Mouse (Mus musculus): ENCODE measurements around the gene Ddx42. TPM values are rescaled to one million over a fixed set of nuclear protein-coding genes. Genes with fewer than 3 reads are reported as not detected.

Gene Ddx42
- polyA plus RNA-seq (2016; fragmentation: Nextera tagmentation; extraction: Ambion mirVana), result 113 and 120 TPM in 2 replicates

DNA sequence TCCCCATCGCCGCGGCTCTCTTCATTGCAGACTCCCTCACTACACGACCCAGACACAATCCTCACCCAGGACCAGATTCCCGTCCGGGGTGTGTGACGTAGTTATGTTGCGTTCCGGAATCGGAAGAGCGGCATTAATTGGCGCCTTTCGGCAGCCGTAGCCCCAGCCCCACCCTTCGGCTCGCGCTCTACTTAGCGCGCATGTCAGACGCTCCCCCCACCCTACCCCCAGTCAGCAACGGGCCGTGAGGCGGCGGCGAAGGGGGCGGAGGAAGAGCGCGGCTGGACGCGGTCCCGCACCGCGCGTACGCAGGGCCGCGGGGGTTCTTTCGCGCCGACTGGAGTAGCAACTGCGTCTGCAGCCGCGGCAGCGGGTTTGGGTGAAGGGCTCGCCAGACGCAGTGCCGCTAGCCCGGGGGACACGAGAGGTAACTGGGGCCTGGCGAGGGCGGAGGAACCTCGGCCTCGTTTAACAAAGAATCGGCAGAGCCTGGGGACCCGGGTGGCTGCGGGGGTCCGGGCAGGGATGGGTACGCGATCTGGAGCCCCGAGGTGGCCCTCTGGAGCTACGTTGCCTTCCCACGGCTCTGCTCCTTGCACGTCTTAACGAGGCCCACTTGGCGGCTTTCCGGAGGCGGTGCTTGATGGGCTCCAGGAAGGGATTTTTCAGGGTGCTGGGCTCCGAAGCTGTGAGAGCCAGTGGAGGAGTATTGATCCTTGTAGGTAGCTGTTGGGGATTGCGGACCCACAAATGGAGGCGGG is at the start of gene Ddx42:
Gene Ddx42 (plus strand): TSS at position 197 of the 761 bp plus-strand sequence.
- ATAC-seq (ENCODE audit: low FRiP score, low read depth), result peak; percentile 91
- Histone ChIP-seq H3K27me3 (no peaks in the 10 kb centered on the region), H3K9ac (replicated peaks) (peak within 1 kb of the TSS; percentile 90), H3K4me3 (peak within 1 kb of the TSS; percentile 90), H3K36me3 (peaks cover 16% of the 10 kb centered on the region), H3K4me1 (peaks cover 26% of the 10 kb centered on the region), H3K9me3 (no peaks in the 10 kb centered on the region), H3K27ac (replicated peaks) (peak within 1 kb of the TSS; percentile 96), H3K4me2 (replicated peaks) (peak within 1 kb of the TSS; percentile 63)
- under 1% methylated on average over 70 of the region's 70 CpGs for WGBS

GRCm38 (mm10) chr11:106167435-106167834 is 49.3 kb upstream of the Ddx42 start:
- no peak overlapping the region for H3K4me2 ChIP-seq (replicated peaks)
- 91% methylated on average over 5 of the region's 5 CpGs for WGBS
- peaks cover 68% of the 10 kb centered on the region for H3K36me3 ChIP-seq
- no peak overlapping the region for H3K27ac ChIP-seq (replicated peaks)
- H3K4me3 ChIP-seq, result no peak overlapping the region
- no peaks in the 10 kb centered on the region for H3K9me3 ChIP-seq
- H3K27me3 ChIP-seq, result no peaks in the 10 kb centered on the region
- H3K4me1 ChIP-seq, result no peaks in the 10 kb centered on the region
- no peak overlapping the region for H3K9ac ChIP-seq (replicated peaks)
- ATAC-seq (ENCODE audit: low FRiP score, low read depth), result no peak

DNA sequence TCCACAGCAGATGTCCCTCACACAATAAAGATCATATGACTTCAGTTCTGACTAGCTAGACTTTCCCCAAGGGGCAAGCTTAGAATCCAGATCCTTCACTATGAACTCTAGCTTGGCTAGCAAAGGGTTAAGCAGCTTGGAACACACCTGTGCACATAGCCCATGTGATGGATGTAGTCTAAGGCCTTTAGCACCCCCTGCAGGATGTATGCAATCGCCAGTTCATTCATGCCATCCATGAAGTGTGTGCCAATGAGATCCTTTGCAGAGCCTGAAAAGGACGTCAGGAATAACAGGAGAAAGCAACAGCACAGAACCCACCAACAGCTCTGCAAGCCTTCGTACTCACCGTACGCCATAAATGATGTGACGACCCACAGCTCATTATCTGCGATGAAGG is 45.9 kb upstream of the Ddx42 start:
- Histone ChIP-seq H3K4me1 (no peaks in the 10 kb centered on the region), H3K27ac (replicated peaks) (no peak overlapping the region), H3K27me3 (no peaks in the 10 kb centered on the region), H3K4me3 (no peak overlapping the region), H3K4me2 (replicated peaks) (no peak overlapping the region), H3K36me3 (peaks cover 41% of the 10 kb centered on the region), H3K9ac (replicated peaks) (no peak overlapping the region), H3K9me3 (no peaks in the 10 kb centered on the region)
- WGBS, result 86% methylated on average over 7 of the region's 7 CpGs
- no peak for ATAC-seq (ENCODE audit: low FRiP score, low read depth)

GRCm38 (mm10) chr11:106173228-106173627 is 43.5 kb upstream of the Ddx42 start:
- Histone ChIP-seq H3K4me3 (no peak overlapping the region), H3K9me3 (no peaks in the 10 kb centered on the region), H3K27ac (replicated peaks) (no peak overlapping the region), H3K4me2 (replicated peaks) (no peak overlapping the region), H3K36me3 (peaks cover 18% of the 10 kb centered on the region), H3K4me1 (no peaks in the 10 kb centered on the region), H3K27me3 (no peaks in the 10 kb centered on the region), H3K9ac (replicated peaks) (no peak overlapping the region)
- no peak for ATAC-seq (ENCODE audit: low FRiP score, low read depth)
- 90% methylated on average over 2 of the region's 2 CpGs for WGBS

DNA sequence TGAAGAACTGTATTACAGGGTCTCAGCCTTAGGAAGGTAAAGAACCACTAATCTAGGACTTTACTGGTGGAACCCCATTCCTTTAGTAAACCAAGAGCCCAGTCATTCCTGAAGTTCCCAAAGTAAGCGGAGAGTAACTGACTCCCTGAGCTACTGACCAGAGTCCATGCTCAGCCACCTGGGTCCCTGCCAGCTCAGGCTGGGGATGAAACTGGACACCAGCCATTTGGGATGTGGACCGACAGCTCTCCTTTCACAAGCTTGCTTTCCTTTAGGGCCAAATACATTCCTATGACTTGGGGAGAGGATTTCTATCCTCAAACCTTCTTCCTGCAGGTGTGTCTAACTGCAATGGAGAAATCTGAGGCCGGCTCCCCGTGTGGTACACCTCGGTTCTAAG is 42.4 kb upstream of the Ddx42 start:
- Histone ChIP-seq H3K4me3 (no peak overlapping the region), H3K27ac (replicated peaks) (no peak overlapping the region), H3K36me3 (peaks cover 15% of the 10 kb centered on the region), H3K9me3 (no peaks in the 10 kb centered on the region), H3K9ac (replicated peaks) (no peak overlapping the region), H3K4me1 (no peaks in the 10 kb centered on the region), H3K4me2 (replicated peaks) (no peak overlapping the region), H3K27me3 (no peaks in the 10 kb centered on the region)
- no peak for ATAC-seq (ENCODE audit: low FRiP score, low read depth)
- 84% methylated on average over 5 of the region's 5 CpGs for WGBS

- H3K36me3 ChIP-seq, result peaks cover 11% of the 10 kb centered on the region
- no peak overlapping the region for H3K9ac ChIP-seq (replicated peaks)
- WGBS, result 84% methylated on average over 3 of the region's 3 CpGs
These were observed 41.6 kb upstream of the Ddx42 start for GRCm38 (mm10) chr11:106175081-106175480.

GRCm38 (mm10) chr11:106176372-106176771 is 40.4 kb upstream of the Ddx42 start:
- no peak for ATAC-seq (ENCODE audit: low FRiP score, low read depth)
- WGBS, result 91% methylated on average over 5 of the region's 5 CpGs
- no peak overlapping the region for H3K4me2 ChIP-seq (replicated peaks)
- no peaks in the 10 kb centered on the region for H3K4me1 ChIP-seq
- no peak overlapping the region for H3K4me3 ChIP-seq
- no peaks in the 10 kb centered on the region for H3K9me3 ChIP-seq
- peaks cover 4% of the 10 kb centered on the region; the same call in 1 of the 2 replicates for H3K36me3 ChIP-seq
- no peak overlapping the region for H3K9ac ChIP-seq (replicated peaks)
- H3K27me3 ChIP-seq, result no peaks in the 10 kb centered on the region
- no peak overlapping the region for H3K27ac ChIP-seq (replicated peaks)

More at GRCm38 (mm10) chr11:106175081-106175480, 41.6 kb upstream of the Ddx42 start:
- H3K4me3 ChIP-seq, result no peak overlapping the region
- no peak for ATAC-seq (ENCODE audit: low FRiP score, low read depth)
- H3K4me1 ChIP-seq, result no peaks in the 10 kb centered on the region
- H3K9me3 ChIP-seq, result no peaks in the 10 kb centered on the region
- H3K4me2 ChIP-seq (replicated peaks), result no peak overlapping the region
- H3K27ac ChIP-seq (replicated peaks), result no peak overlapping the region
- H3K27me3 ChIP-seq, result no peaks in the 10 kb centered on the region

- WGBS, result 81% methylated on average over 5 of the region's 5 CpGs
- Histone ChIP-seq H3K36me3 (peaks cover 11% of the 10 kb centered on the region; the same call in 1 of the 2 replicates), H3K9ac (replicated peaks) (no peak overlapping the region), H3K27me3 (no peaks in the 10 kb centered on the region), H3K4me2 (replicated peaks) (no peak overlapping the region), H3K9me3 (no peaks in the 10 kb centered on the region), H3K27ac (replicated peaks) (no peak overlapping the region), H3K4me3 (no peak overlapping the region), H3K4me1 (no peaks in the 10 kb centered on the region)
- no peak for ATAC-seq (ENCODE audit: low FRiP score, low read depth)
These were observed 38.5 kb upstream of the Ddx42 start for GRCm38 (mm10) chr11:106178036-106178782.

- Histone ChIP-seq H3K4me1 (no peaks in the 10 kb centered on the region), H3K27ac (replicated peaks) (no peak overlapping the region), H3K9me3 (no peaks in the 10 kb centered on the region), H3K27me3 (no peaks in the 10 kb centered on the region), H3K9ac (replicated peaks) (no peak overlapping the region), H3K4me2 (replicated peaks) (no peak overlapping the region), H3K4me3 (no peak overlapping the region), H3K36me3 (peaks cover 17% of the 10 kb centered on the region; the same call in 1 of the 2 replicates)
- WGBS, result 80% methylated on average over 7 of the region's 7 CpGs
- no peak for ATAC-seq (ENCODE audit: low FRiP score, low read depth)
These were observed 36.8 kb upstream of the Ddx42 start for GRCm38 (mm10) chr11:106179711-106180448.

- ATAC-seq (ENCODE audit: low FRiP score, low read depth), result no peak
- Histone ChIP-seq H3K4me2 (replicated peaks) (no peak overlapping the region), H3K4me3 (no peak overlapping the region), H3K4me1 (no peaks in the 10 kb centered on the region), H3K9ac (replicated peaks) (no peak overlapping the region), H3K36me3 (peaks cover 17% of the 10 kb centered on the region; the same call in 1 of the 2 replicates), H3K27ac (replicated peaks) (no peak overlapping the region), H3K9me3 (no peaks in the 10 kb centered on the region), H3K27me3 (no peaks in the 10 kb centered on the region)
- 86% methylated on average over 2 of the region's 2 CpGs for WGBS
These were observed 36.3 kb upstream of the Ddx42 start for GRCm38 (mm10) chr11:106180449-106180801.

DNA sequence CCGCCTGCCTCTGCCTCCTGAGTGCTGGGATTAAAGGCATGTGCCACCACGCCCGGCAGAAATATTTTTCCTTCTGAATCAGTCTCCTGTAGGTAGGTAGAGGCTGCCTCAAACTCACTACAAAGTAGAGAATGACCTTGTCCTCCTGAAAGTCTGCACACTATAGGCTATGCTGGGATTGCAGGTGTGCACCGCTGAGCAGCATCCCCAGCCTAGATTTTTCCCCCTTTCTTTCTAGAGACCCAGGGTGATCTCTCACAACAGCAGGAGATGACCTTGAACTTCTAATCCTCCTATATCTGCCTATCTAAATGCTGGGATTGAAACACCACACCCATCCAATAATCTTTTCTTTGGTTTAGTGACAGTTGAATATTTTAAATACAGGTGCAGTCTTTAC is 29.4 kb upstream of the Ddx42 start:
- Histone ChIP-seq H3K9ac (replicated peaks) (no peak overlapping the region), H3K4me2 (replicated peaks) (no peak overlapping the region), H3K27me3 (no peaks in the 10 kb centered on the region), H3K36me3 (peaks cover 10% of the 10 kb centered on the region; the same call in 1 of the 2 replicates), H3K4me3 (no peak overlapping the region), H3K27ac (replicated peaks) (no peak overlapping the region), H3K9me3 (no peaks in the 10 kb centered on the region), H3K4me1 (peaks cover 2% of the 10 kb centered on the region)
- ATAC-seq (ENCODE audit: low FRiP score, low read depth), result no peak
- WGBS, result 89% methylated on average over 4 of the region's 4 CpGs

GRCm38 (mm10) chr11:106191716-106192115 is 25.0 kb upstream of the Ddx42 start:
- Histone ChIP-seq H3K4me2 (replicated peaks) (no peak overlapping the region), H3K27ac (replicated peaks) (no peak overlapping the region), H3K9me3 (no peaks in the 10 kb centered on the region), H3K4me1 (peaks cover 10% of the 10 kb centered on the region), H3K36me3 (peaks cover 9% of the 10 kb centered on the region), H3K27me3 (no peaks in the 10 kb centered on the region), H3K9ac (replicated peaks) (no peak overlapping the region), H3K4me3 (no peak overlapping the region)
- ATAC-seq (ENCODE audit: low FRiP score, low read depth), result no peak
- 95% methylated on average over 3 of the region's 3 CpGs for WGBS
